Mouse (Mus musculus): ENCODE measurements around the gene 9930022D16Rik.

9930022D16Rik gene

GRCm38 (mm10) chr11:109413617-109414016, at the start of gene 9930022D16Rik:
Gene 9930022D16Rik, plus strand, starts transcription at chr11:109413917.
- DNase-seq (ENCODE audit: low spot score in 2 of 2): no peak

- no peak for DNase-seq (ENCODE audit: low spot score in 2 of 2)
Observed at GRCm38 (mm10) chr11:109364337-109364736, 49.4 kb upstream of the 9930022D16Rik start.

GRCm38 (mm10) chr11:109364881-109365280, 48.8 kb upstream of the 9930022D16Rik start:
- no peak for DNase-seq (ENCODE audit: low spot score in 2 of 2)

- no peak for DNase-seq (ENCODE audit: low spot score in 2 of 2)
Observed at GRCm38 (mm10) chr11:109365818-109366217, 47.9 kb upstream of the 9930022D16Rik start.

- no peak for DNase-seq (ENCODE audit: low spot score in 2 of 2)
Observed at GRCm38 (mm10) chr11:109366802-109367579, 46.7 kb upstream of the 9930022D16Rik start.

- DNase-seq (ENCODE audit: low spot score in 2 of 2): no peak
Observed at GRCm38 (mm10) chr11:109369026-109369637, 44.6 kb upstream of the 9930022D16Rik start.

GRCm38 (mm10) chr11:109375412-109375811, 38.3 kb upstream of the 9930022D16Rik start:
- no peak for DNase-seq (ENCODE audit: low spot score in 2 of 2)

- no peak for DNase-seq (ENCODE audit: low spot score in 2 of 2)
Observed at GRCm38 (mm10) chr11:109376484-109377143, 37.1 kb upstream of the 9930022D16Rik start.

GRCm38 (mm10) chr11:109377477-109377876, 36.2 kb upstream of the 9930022D16Rik start:
- no peak for DNase-seq (ENCODE audit: low spot score in 2 of 2)

- DNase-seq (ENCODE audit: low spot score in 2 of 2): no peak
Observed at GRCm38 (mm10) chr11:109378051-109378450, 35.7 kb upstream of the 9930022D16Rik start.

GRCm38 (mm10) chr11:109380662-109381061, 33.1 kb upstream of the 9930022D16Rik start:
- no peak for DNase-seq (ENCODE audit: low spot score in 2 of 2)

- no peak for DNase-seq (ENCODE audit: low spot score in 2 of 2)
Observed at GRCm38 (mm10) chr11:109385296-109385695, 28.4 kb upstream of the 9930022D16Rik start.

GRCm38 (mm10) chr11:109389046-109389445, 24.7 kb upstream of the 9930022D16Rik start:
- DNase-seq (ENCODE audit: low spot score in 2 of 2): no peak

- DNase-seq (ENCODE audit: low spot score in 2 of 2): no peak
Observed at GRCm38 (mm10) chr11:109391200-109391599, 22.5 kb upstream of the 9930022D16Rik start.

- no peak for DNase-seq (ENCODE audit: low spot score in 2 of 2)
Observed at GRCm38 (mm10) chr11:109391760-109392159, 22.0 kb upstream of the 9930022D16Rik start.

- no peak for DNase-seq (ENCODE audit: low spot score in 2 of 2)
Observed at GRCm38 (mm10) chr11:109392601-109393000, 21.1 kb upstream of the 9930022D16Rik start.

- DNase-seq (ENCODE audit: low spot score in 2 of 2): no peak
Observed at GRCm38 (mm10) chr11:109394758-109395157, 19.0 kb upstream of the 9930022D16Rik start.

GRCm38 (mm10) chr11:109395291-109395690, 18.4 kb upstream of the 9930022D16Rik start:
- no peak for DNase-seq (ENCODE audit: low spot score in 2 of 2)

GRCm38 (mm10) chr11:109406431-109406830, 7.3 kb upstream of the 9930022D16Rik start:
- no peak for DNase-seq (ENCODE audit: low spot score in 2 of 2)

GRCm38 (mm10) chr11:109410197-109410980, 3.3 kb upstream of the 9930022D16Rik start:
- no peak for DNase-seq (ENCODE audit: low spot score in 2 of 2)

- no peak for DNase-seq (ENCODE audit: low spot score in 2 of 2)
Observed at GRCm38 (mm10) chr11:109414802-109415201, 1.1 kb downstream of the 9930022D16Rik start.
